Mouse (Mus musculus): Measurements from ENCODE around the gene Foxn3. TPM values are rescaled to one million over a fixed set of nuclear protein-coding genes. Genes with fewer than 3 reads are reported as not detected.

The Foxn3 gene
- polyA plus RNA-seq, 1 experiment from 2014 or later: 66.4 TPM

- WGBS: 59% methylated on average over 14 of the region's 14 CpGs
- Histone ChIP-seq H3K27me3 (ENCODE audit: control insufficient read depth, insufficient read depth, low read depth, low read length) (no peaks in the 10 kb centered on the region), H3K9me3 (replicated peaks; ENCODE audit: control insufficient read depth, low read length, poor library complexity, severe bottlenecking) (no peaks in the 10 kb centered on the region), H3K27ac (ENCODE audit: low read length) (peak overlapping the region; percentile 60), H3K36me3 (ENCODE audit: control insufficient read depth, insufficient read depth, low read length) (no peaks in the 10 kb centered on the region), H3K4me1 (ENCODE audit: control insufficient read depth, insufficient read depth, low read length) (peaks cover 47% of the 10 kb centered on the region), H3K9ac (ENCODE audit: low read depth, low read length) (peak overlapping the region; percentile 15; the same call in 1 of the 2 replicates), H3K4me2 (ENCODE audit: low read length) (no peak overlapping the region), H3K4me3 (ENCODE audit: low read depth, low read length) (no peak overlapping the region)
- ATAC-seq: no peak
These were observed 257.4 kb downstream of the Foxn3 start for GRCm38 (mm10) chr12:99305784-99306535.

DNA sequence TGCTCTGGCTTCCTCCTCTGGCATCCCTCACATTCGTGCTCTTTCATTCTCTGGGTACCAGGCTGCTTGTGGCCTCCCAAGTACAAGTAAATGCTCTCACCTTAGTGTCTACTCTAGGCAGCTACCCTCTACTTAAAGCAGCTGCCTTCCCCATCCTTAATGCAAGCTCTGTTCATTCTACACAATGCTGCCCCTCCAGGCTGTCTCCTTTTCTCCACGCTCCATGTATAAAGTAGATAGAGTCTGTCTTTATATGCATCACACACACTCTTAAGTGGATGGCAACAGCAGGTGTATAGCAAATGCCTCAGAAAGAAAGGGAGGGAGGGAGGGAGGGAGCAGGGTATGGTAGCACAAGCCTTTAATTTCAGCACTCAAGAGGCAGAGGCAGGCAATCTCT lies 258.1 kb downstream of the Foxn3 start:
- no peak overlapping the region for H3K9ac ChIP-seq (ENCODE audit: low read depth, low read length)
- H3K4me3 ChIP-seq (ENCODE audit: low read depth, low read length): no peak overlapping the region
- H3K9me3 ChIP-seq (replicated peaks; ENCODE audit: control insufficient read depth, low read length, poor library complexity, severe bottlenecking): no peaks in the 10 kb centered on the region
- H3K27ac ChIP-seq (ENCODE audit: low read length): no peak overlapping the region; the same call in 1 of the 2 replicates
- H3K4me2 ChIP-seq (ENCODE audit: low read length): no peak overlapping the region
- no peaks in the 10 kb centered on the region for H3K27me3 ChIP-seq (ENCODE audit: control insufficient read depth, insufficient read depth, low read depth, low read length)
- WGBS: 24% methylated on average over 2 of the region's 2 CpGs
- H3K36me3 ChIP-seq (ENCODE audit: control insufficient read depth, insufficient read depth, low read length): no peaks in the 10 kb centered on the region
- peaks cover 47% of the 10 kb centered on the region for H3K4me1 ChIP-seq (ENCODE audit: control insufficient read depth, insufficient read depth, low read length)
- peak; percentile 10; the same call in 1 of the 2 replicates for ATAC-seq

GRCm38 (mm10) chr12:99304056-99304455 lies 259.3 kb downstream of the Foxn3 start:
- Histone ChIP-seq H3K27me3 (ENCODE audit: control insufficient read depth, insufficient read depth, low read depth, low read length) (no peaks in the 10 kb centered on the region), H3K9ac (ENCODE audit: low read depth, low read length) (0 out of 2 replicates have a peak overlapping the region, but pooled peaks have one; percentile 12)

GRCm38 (mm10) chr12:99303581-99303980 lies 259.8 kb downstream of the Foxn3 start:
- no peak overlapping the region for H3K4me3 ChIP-seq (ENCODE audit: low read depth, low read length)
- 27% methylated on average over 6 of the region's 6 CpGs for WGBS
- no peaks in the 10 kb centered on the region for H3K9me3 ChIP-seq (replicated peaks; ENCODE audit: control insufficient read depth, low read length, poor library complexity, severe bottlenecking)
- H3K27ac ChIP-seq (ENCODE audit: low read length): peak overlapping the region; percentile 39; the same call in 1 of the 2 replicates
- H3K9ac ChIP-seq (ENCODE audit: low read depth, low read length): no peak overlapping the region
- no peaks in the 10 kb centered on the region for H3K27me3 ChIP-seq (ENCODE audit: control insufficient read depth, insufficient read depth, low read depth, low read length)
- H3K36me3 ChIP-seq (ENCODE audit: control insufficient read depth, insufficient read depth, low read length): no peaks in the 10 kb centered on the region
- no peak for ATAC-seq
- peaks cover 55% of the 10 kb centered on the region for H3K4me1 ChIP-seq (ENCODE audit: control insufficient read depth, insufficient read depth, low read length)
- H3K4me2 ChIP-seq (ENCODE audit: low read length): no peak overlapping the region

More at GRCm38 (mm10) chr12:99304056-99304455, 259.3 kb downstream of the Foxn3 start:
- Histone ChIP-seq H3K4me2 (ENCODE audit: low read length) (no peak overlapping the region), H3K27ac (ENCODE audit: low read length) (peak overlapping the region; percentile 39; the same call in 1 of the 2 replicates), H3K4me3 (ENCODE audit: low read depth, low read length) (no peak overlapping the region), H3K9me3 (replicated peaks; ENCODE audit: control insufficient read depth, low read length, poor library complexity, severe bottlenecking) (no peaks in the 10 kb centered on the region), H3K4me1 (ENCODE audit: control insufficient read depth, insufficient read depth, low read length) (peaks cover 55% of the 10 kb centered on the region), H3K36me3 (ENCODE audit: control insufficient read depth, insufficient read depth, low read length) (no peaks in the 10 kb centered on the region)
- 68% methylated on average over 5 of the region's 5 CpGs for WGBS
- no peak for ATAC-seq

DNA sequence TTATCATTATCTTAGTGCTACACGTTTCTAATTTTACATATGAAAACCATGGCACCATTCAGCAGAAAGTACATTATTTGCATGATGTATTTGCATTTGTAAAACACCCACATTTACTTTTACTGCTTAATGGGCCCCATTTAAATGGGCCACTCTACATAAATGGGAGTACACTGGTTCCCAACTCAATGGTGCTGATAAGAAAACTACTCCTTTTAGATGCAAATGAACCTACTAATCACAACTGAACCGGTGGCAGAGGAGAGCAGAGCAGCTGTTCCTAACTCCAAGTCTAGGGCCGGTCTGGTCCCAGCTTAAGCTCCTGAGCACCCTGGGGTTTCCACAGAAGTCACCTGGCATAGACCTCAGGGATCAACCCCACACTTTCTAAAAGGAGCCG lies 263.5 kb downstream of the Foxn3 start:
- no peak for ATAC-seq
- H3K9ac ChIP-seq (ENCODE audit: low read depth, low read length): no peak overlapping the region

DNA sequence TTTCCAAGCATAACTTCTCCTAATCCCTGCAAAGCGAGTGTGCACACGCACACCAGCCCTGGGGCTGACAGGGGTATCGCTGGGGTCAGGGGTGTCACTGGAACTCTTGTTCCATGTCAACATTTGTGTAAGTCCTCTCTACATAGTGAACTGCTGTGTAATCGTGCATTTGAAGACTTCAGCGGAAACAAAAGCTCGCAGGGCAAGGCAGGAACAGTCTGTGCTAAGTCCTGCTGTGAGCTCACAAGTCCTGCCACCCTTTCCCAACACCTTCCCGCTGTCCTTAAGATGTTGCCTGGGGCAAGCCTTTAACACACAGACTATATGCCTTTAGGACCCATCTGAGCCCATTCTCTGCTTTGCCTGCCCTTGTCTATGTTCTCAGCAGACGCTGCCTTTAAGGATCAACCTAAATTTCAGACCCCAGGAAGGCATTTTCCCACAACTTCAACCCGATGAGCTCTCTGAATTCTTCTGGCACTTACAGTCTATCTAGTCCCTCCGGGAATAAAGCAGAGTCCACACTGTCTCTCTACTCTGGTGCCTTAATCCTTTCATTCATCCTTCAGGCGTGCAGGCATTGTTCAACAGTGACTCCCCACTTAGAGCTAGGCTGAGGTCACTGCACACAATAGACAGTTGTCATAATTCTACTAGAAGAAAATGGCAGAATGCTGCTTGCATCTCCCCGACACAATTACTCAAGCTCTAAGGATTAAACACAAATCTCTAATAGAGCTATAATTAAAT lies 264.4 kb downstream of the Foxn3 start:
- peak overlapping the region; percentile 50 for H3K27ac ChIP-seq (ENCODE audit: low read length)
- no peaks in the 10 kb centered on the region for H3K9me3 ChIP-seq (replicated peaks; ENCODE audit: control insufficient read depth, low read length, poor library complexity, severe bottlenecking)
- H3K36me3 ChIP-seq (ENCODE audit: control insufficient read depth, insufficient read depth, low read length): no peaks in the 10 kb centered on the region
- no peak overlapping the region for H3K4me2 ChIP-seq (ENCODE audit: low read length)
- WGBS: 12% methylated on average over 12 of the region's 12 CpGs
- H3K4me3 ChIP-seq (ENCODE audit: low read depth, low read length): no peak overlapping the region
- 0 out of 2 replicates have a peak, but pooled peaks have one; percentile 27 for ATAC-seq
- H3K27me3 ChIP-seq (ENCODE audit: control insufficient read depth, insufficient read depth, low read depth, low read length): no peaks in the 10 kb centered on the region
- peaks cover 32% of the 10 kb centered on the region for H3K4me1 ChIP-seq (ENCODE audit: control insufficient read depth, insufficient read depth, low read length)
- H3K9ac ChIP-seq (ENCODE audit: low read depth, low read length): no peak overlapping the region

More for the DNA sequence above, 263.5 kb downstream of the Foxn3 start:
- H3K27ac ChIP-seq (ENCODE audit: low read length): peak overlapping the region; percentile 24; the same call in 1 of the 2 replicates
- no peaks in the 10 kb centered on the region for H3K36me3 ChIP-seq (ENCODE audit: control insufficient read depth, insufficient read depth, low read length)
- peaks cover 32% of the 10 kb centered on the region for H3K4me1 ChIP-seq (ENCODE audit: control insufficient read depth, insufficient read depth, low read length)
- H3K9me3 ChIP-seq (replicated peaks; ENCODE audit: control insufficient read depth, low read length, poor library complexity, severe bottlenecking): no peaks in the 10 kb centered on the region
- no peaks in the 10 kb centered on the region for H3K27me3 ChIP-seq (ENCODE audit: control insufficient read depth, insufficient read depth, low read depth, low read length)
- H3K4me3 ChIP-seq (ENCODE audit: low read depth, low read length): no peak overlapping the region
- H3K4me2 ChIP-seq (ENCODE audit: low read length): no peak overlapping the region
- 15% methylated on average over 4 of the region's 4 CpGs for WGBS

GRCm38 (mm10) chr12:99298242-99298641 lies 265.1 kb downstream of the Foxn3 start:
- Histone ChIP-seq H3K36me3 (ENCODE audit: control insufficient read depth, insufficient read depth, low read length) (no peaks in the 10 kb centered on the region), H3K9me3 (replicated peaks; ENCODE audit: control insufficient read depth, low read length, poor library complexity, severe bottlenecking) (no peaks in the 10 kb centered on the region), H3K4me2 (ENCODE audit: low read length) (no peak overlapping the region), H3K27me3 (ENCODE audit: control insufficient read depth, insufficient read depth, low read depth, low read length) (no peaks in the 10 kb centered on the region), H3K9ac (ENCODE audit: low read depth, low read length) (no peak overlapping the region), H3K27ac (ENCODE audit: low read length) (no peak overlapping the region), H3K4me3 (ENCODE audit: low read depth, low read length) (no peak overlapping the region), H3K4me1 (ENCODE audit: control insufficient read depth, insufficient read depth, low read length) (peaks cover 32% of the 10 kb centered on the region)
- no peak for ATAC-seq
- WGBS: 62% methylated on average over 6 of the region's 6 CpGs

GRCm38 (mm10) chr12:99297792-99298191 lies 265.6 kb downstream of the Foxn3 start:
- H3K4me2 ChIP-seq (ENCODE audit: low read length): no peak overlapping the region
- H3K9me3 ChIP-seq (replicated peaks; ENCODE audit: control insufficient read depth, low read length, poor library complexity, severe bottlenecking): no peaks in the 10 kb centered on the region
- no peak overlapping the region for H3K4me3 ChIP-seq (ENCODE audit: low read depth, low read length)
- H3K4me1 ChIP-seq (ENCODE audit: control insufficient read depth, insufficient read depth, low read length): peaks cover 37% of the 10 kb centered on the region
- 86% methylated on average over 2 of the region's 2 CpGs for WGBS
- no peak overlapping the region for H3K9ac ChIP-seq (ENCODE audit: low read depth, low read length)
- H3K27me3 ChIP-seq (ENCODE audit: control insufficient read depth, insufficient read depth, low read depth, low read length): no peaks in the 10 kb centered on the region
- no peak for ATAC-seq
- H3K36me3 ChIP-seq (ENCODE audit: control insufficient read depth, insufficient read depth, low read length): no peaks in the 10 kb centered on the region
- no peak overlapping the region for H3K27ac ChIP-seq (ENCODE audit: low read length)

DNA sequence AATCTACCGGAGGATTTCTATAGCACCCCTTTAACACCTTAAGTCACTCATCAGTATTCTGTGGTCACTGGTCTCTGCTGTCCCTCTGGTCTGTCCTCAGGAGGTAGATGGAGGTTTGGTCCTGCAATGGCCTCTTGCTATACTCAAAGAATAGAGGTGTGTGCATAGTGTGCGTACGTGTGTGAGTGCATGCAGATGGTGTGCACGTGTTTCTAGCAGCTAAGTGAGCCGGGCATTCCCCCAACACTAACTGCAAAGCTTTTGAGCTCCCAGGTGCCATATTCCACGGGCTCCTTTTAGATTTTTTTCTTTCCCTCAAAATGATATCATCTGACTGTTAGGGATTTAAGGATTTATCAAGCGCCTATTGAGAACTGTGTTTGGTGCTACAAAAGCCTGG lies 269.9 kb downstream of the Foxn3 start:
- Histone ChIP-seq H3K9me3 (replicated peaks; ENCODE audit: control insufficient read depth, low read length, poor library complexity, severe bottlenecking) (no peaks in the 10 kb centered on the region), H3K4me3 (ENCODE audit: low read depth, low read length) (no peak overlapping the region), H3K9ac (ENCODE audit: low read depth, low read length) (no peak overlapping the region), H3K4me1 (ENCODE audit: control insufficient read depth, insufficient read depth, low read length) (peaks cover 32% of the 10 kb centered on the region), H3K27me3 (ENCODE audit: control insufficient read depth, insufficient read depth, low read depth, low read length) (no peaks in the 10 kb centered on the region), H3K4me2 (ENCODE audit: low read length) (no peak overlapping the region), H3K27ac (ENCODE audit: low read length) (0 out of 2 replicates have a peak overlapping the region, but pooled peaks have one; percentile 13), H3K36me3 (ENCODE audit: control insufficient read depth, insufficient read depth, low read length) (peaks cover 3% of the 10 kb centered on the region; the same call in 1 of the 2 replicates)
- no peak; the same call in 1 of the 2 replicates for ATAC-seq
- 52% methylated on average over 7 of the region's 7 CpGs for WGBS

Measured in midbrain, embryonic 16.5 days (tissue).